Mouse (Mus musculus): ENCODE results near the gene Pitpnc1. TPM values are rescaled to one million over a fixed set of nuclear protein-coding genes. Genes with fewer than 3 reads are reported as not detected.

Gene Pitpnc1
- polyA plus RNA-seq, 1 experiment: 14.0 TPM

DNA sequence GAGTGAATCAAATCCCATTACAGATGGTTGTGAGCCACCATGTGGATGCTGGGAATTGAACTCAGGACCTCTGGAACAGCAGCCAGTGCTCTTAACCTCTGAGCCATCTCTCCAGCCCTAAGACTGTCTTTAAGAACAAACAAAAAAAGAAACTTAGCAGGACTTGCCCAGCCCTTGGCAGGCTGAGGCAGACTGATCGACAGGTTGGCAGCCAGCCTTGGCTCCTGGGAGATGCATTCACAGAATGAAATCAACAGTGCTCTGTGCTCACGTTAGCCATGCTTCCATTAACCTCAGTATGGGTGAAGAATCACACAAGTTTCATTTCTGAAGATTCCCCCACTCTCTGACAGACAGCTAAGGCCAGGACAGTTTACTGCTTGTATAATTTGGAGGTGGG lies 280.1 kb downstream of the Pitpnc1 start:
- TF ChIP-seq POLR2A (IDR thresholded peaks at IDR 0.05; ENCODE audit: borderline replicate concordance, control insufficient read depth, low read depth, low read length) (no peak), CTCF (IDR thresholded peaks at IDR 0.05; ENCODE audit: control insufficient read depth, insufficient read depth, low read length) (no peak)
- Histone ChIP-seq H3K4me1 (ENCODE audit: control insufficient read depth, insufficient read depth, low read length) (peaks cover 2% of the 10 kb centered on the region), H3K4me3 (replicated peaks; ENCODE audit: control insufficient read depth, low read depth, low read length) (no peak overlapping the region)

DNA sequence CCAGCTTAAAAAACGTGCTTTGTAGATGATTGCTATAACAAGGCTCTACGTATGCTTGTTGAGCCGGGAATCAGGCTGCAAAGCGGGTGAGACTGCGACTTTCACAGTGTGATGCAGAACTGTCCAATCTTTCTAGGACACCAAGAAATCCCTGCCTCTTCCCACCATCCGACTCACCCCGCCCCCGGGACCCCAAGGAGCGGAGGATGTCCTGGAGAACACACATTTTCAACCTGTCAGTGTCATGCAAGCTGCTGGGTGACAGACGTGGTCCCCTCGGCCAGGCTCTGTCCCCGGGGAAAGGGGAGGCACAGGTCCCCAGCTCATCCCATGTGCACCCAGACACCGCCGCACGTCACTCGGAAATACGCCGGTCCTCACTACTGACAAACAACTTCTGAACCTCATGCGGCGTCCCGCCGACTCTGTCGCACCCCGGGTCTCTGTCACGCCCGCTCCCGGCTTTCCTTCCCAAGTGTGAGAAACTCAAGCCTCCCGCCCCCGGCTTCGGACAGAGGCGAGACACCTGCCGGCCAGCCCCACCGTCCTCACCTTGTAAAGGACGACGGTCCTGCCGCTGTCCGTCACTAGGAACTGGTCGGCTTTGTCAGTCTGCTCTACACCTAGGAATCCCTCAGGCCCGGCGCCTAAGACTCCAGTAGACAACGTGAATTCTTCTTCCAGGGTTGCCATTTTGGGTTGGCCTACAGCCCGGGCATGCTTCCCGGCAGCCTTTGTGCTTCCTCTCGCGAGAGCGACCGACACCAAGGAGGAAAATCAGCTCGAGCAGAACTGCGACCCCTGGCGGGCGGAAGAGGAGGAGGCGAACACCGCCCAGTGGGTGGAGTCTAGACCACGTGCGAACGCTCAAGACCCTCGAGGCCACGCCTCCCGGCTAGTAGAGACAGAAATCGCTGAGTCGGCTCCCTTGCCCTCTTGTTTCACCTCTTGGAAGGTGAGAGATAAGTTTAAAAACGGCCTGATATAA lies 281.6 kb downstream of the Pitpnc1 start, which contains the start of gene Nol11:
Nol11 (minus strand) TSS at position 817 of the 988 bp plus-strand sequence.
- TF ChIP-seq POLR2A (IDR thresholded peaks at IDR 0.05; ENCODE audit: borderline replicate concordance, control insufficient read depth, low read depth, low read length) (peak; percentile 65), CTCF (IDR thresholded peaks at IDR 0.05; ENCODE audit: control insufficient read depth, insufficient read depth, low read length) (peak; percentile 99)
- WGBS: under 1% methylated on average over 62 of the region's 62 CpGs
- peak within 1 kb of the TSS; percentile 94 for H3K4me3 ChIP-seq (replicated peaks; ENCODE audit: control insufficient read depth, low read depth, low read length)
- H3K27ac ChIP-seq (ENCODE audit: control insufficient read depth, insufficient read depth, low read depth, low read length, poor library complexity): no peak within 1 kb of the TSS; the same call in 1 of the 2 replicates
- peaks cover 2% of the 10 kb centered on the region for H3K4me1 ChIP-seq (ENCODE audit: control insufficient read depth, insufficient read depth, low read length)

More for the DNA sequence above, 280.1 kb downstream of the Pitpnc1 start:
- WGBS: 64% methylated on average over 2 of the region's 2 CpGs
- H3K27ac ChIP-seq (ENCODE audit: control insufficient read depth, insufficient read depth, low read depth, low read length, poor library complexity): no peak overlapping the region

DNA sequence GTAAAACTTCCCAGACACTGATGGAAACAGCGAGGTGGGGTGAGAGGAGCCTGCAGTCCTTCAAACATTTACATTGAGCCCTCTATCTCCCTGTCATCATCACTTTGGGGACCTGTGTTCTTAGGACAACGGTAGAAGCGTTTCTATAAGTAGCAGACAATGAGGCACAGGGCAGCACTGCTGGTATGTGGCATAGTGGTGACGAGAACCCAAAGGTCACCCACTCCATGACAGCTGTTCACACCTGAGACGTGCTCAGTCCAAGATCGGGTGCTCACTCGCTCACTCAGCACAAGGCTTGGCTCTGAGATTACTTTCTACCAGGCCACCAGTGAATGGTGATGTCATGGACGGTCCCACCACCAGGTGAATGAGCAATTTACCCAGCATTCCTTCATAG lies 286.7 kb downstream of the Pitpnc1 start:
- Histone ChIP-seq H3K4me3 (replicated peaks; ENCODE audit: control insufficient read depth, low read depth, low read length) (no peak overlapping the region), H3K4me1 (ENCODE audit: control insufficient read depth, insufficient read depth, low read length) (peaks cover 2% of the 10 kb centered on the region), H3K27ac (ENCODE audit: control insufficient read depth, insufficient read depth, low read depth, low read length, poor library complexity) (no peak overlapping the region)
- TF ChIP-seq POLR2A (IDR thresholded peaks at IDR 0.05; ENCODE audit: borderline replicate concordance, control insufficient read depth, low read depth, low read length) (no peak), CTCF (IDR thresholded peaks at IDR 0.05; ENCODE audit: control insufficient read depth, insufficient read depth, low read length) (no peak)
- WGBS: 87% methylated on average over 8 of the region's 8 CpGs

DNA sequence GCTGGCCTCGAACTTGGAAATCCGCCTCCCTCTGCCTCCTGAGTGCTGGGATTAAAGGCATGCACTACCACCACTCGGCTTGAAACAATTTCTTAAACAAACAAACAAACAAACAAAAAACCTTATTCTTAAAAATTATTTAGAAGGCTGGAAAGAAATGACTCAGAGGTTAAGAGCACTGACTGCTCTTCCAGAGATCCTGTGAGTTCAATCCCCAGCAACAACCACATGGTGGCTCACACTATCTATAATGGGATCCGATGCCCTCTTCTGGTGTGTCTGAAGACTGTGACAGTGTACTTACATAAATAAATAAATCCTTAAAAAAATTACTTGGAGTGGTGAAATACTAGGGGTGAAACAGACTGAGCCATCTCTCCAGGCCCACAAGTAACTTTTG lies 309.3 kb downstream of the Pitpnc1 start:
- H3K4me3 ChIP-seq (replicated peaks; ENCODE audit: control insufficient read depth, low read depth, low read length): no peak overlapping the region
- H3K4me1 ChIP-seq (ENCODE audit: control insufficient read depth, insufficient read depth, low read length): no peaks in the 10 kb centered on the region
- 66% methylated on average over 4 of the region's 4 CpGs for whole genome bisulfite sequencing
- TF ChIP-seq POLR2A (IDR thresholded peaks at IDR 0.05; ENCODE audit: borderline replicate concordance, control insufficient read depth, low read depth, low read length): no peak
- no peak for TF ChIP-seq CTCF (IDR thresholded peaks at IDR 0.05; ENCODE audit: control insufficient read depth, insufficient read depth, low read length)
- no peak overlapping the region for H3K27ac ChIP-seq (ENCODE audit: control insufficient read depth, insufficient read depth, low read depth, low read length, poor library complexity)

DNA sequence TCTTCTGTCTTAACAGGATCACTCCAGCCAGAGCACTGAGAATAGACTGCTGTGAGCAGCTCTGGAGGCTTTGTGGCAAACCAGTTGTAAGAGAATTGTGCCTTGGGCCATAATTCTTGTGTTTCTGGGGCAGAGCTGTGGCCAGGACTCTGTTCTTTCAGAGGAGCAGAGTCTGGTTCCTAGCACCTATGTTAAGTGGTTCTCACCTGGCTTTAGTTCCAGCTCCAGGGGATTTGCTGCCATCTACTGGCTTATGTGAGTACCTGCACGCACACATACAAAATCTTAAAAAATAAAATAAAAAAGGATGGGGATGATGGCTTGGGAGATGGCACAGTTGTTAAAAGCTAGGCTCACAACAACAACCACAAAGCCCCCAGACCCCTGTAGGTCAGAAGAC lies 311.5 kb downstream of the Pitpnc1 start:
- WGBS: 68% methylated on average over 1 of the region's 1 CpGs
- H3K27ac ChIP-seq (ENCODE audit: control insufficient read depth, insufficient read depth, low read depth, low read length, poor library complexity): no peak overlapping the region
- H3K4me3 ChIP-seq (replicated peaks; ENCODE audit: control insufficient read depth, low read depth, low read length): no peak overlapping the region
- H3K4me1 ChIP-seq (ENCODE audit: control insufficient read depth, insufficient read depth, low read length): no peaks in the 10 kb centered on the region
- peak; percentile 50 for TF ChIP-seq CTCF (IDR thresholded peaks at IDR 0.05; ENCODE audit: control insufficient read depth, insufficient read depth, low read length)
- no peak for TF ChIP-seq POLR2A (IDR thresholded peaks at IDR 0.05; ENCODE audit: borderline replicate concordance, control insufficient read depth, low read depth, low read length)

Other genes starting within 250 kb of the Pitpnc1 start
- 34.4 and 61.0 TPM in 2 replicates for gene Psmd12, start 8.8 kb upstream of the Pitpnc1 start, polyA plus RNA-seq (2011; ENCODE audit: insufficient read depth, insufficient read length, low replicate concordance, missing spikeins)
- 10.7 and 25.7 TPM in 2 replicates for gene Helz, start 77.2 kb upstream of the Pitpnc1 start, polyA plus RNA-seq (2011; ENCODE audit: insufficient read depth, insufficient read length, low replicate concordance, missing spikeins)
- not detected in 2 replicates for gene Cacng1, start 245.8 kb upstream of the Pitpnc1 start, polyA plus RNA-seq (2011; ENCODE audit: insufficient read depth, insufficient read length, low replicate concordance, missing spikeins)

Data from bone marrow, adult 2 months (tissue).